Mouse (Mus musculus): ENCODE measurements around the gene Gm6793. TPM values are rescaled to one million over a fixed set of nuclear protein-coding genes. Genes with fewer than 3 reads are reported as not detected.

The Gm6793 gene
- not detected in 2 replicates for polyA plus RNA-seq (2012; rRNA removed; ENCODE audit: low replicate concordance)

DNA sequence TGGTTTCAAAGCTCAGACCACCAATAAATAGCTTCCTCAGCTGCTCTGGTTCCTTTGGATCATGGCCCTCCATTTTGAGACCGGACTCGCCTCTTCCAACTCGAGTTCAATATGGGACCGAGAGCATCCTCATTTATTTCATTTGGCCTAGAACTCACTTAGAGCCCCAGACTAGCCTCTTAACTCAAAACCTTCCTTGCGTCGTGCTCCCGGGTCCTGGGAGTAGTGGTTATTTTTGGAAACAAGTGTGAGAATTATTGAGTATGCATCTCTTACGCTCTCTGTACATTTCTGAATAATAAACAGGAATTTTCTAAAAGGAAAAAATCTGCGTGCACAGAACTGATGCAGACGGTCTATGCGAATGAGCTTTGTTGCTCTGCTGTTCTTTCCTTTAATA, at the start of gene Gm6793:
Gene Gm6793 (minus strand): TSS at position 101 of the 400 bp plus-strand sequence.

DNA sequence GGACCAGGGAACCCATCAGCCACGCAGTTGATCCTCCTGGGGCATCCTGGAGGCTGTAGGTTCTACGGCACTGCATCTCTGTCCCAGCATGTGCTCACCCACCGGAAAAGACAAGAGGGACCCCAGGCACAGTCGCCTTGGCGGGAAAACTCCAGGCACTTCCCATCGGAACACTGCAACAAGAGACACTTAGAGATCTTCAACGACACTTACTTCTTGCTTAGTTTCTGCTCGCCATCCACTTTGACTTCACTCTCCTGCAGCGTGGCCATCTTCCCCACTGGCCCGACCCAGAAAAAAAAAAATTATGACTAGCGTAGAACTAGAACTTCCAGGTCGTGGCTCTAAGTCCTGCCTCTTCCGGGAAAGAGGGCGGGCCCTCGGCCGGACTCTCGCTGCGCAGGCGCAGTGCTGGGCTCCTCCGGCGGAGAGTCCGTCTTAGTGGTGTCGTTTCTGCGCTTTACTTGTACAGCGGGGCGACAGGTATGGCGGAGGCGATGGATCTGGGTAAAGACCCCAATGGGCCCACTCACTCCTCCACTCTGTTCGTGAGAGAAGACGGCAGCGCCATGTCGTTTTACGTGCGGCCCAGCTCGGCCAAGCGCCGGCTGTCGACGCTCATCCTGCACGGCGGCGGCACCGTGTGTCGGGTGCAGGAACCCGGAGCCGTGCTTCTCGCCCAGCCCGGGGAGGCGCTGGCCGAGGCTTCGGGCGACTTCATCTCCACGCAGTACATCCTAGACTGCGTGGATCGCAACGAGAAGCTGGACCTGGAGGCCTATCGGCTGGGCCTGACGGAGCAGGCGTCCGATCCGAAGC, 3.6 kb downstream of the Gm6793 start, which contains the start of the genes Kars and Terf2ip:
Gene Kars (minus strand): TSS at position 327 of the 819 bp plus-strand sequence.
Gene Terf2ip (plus strand): TSS at position 402 of the 819 bp plus-strand sequence.

DNA sequence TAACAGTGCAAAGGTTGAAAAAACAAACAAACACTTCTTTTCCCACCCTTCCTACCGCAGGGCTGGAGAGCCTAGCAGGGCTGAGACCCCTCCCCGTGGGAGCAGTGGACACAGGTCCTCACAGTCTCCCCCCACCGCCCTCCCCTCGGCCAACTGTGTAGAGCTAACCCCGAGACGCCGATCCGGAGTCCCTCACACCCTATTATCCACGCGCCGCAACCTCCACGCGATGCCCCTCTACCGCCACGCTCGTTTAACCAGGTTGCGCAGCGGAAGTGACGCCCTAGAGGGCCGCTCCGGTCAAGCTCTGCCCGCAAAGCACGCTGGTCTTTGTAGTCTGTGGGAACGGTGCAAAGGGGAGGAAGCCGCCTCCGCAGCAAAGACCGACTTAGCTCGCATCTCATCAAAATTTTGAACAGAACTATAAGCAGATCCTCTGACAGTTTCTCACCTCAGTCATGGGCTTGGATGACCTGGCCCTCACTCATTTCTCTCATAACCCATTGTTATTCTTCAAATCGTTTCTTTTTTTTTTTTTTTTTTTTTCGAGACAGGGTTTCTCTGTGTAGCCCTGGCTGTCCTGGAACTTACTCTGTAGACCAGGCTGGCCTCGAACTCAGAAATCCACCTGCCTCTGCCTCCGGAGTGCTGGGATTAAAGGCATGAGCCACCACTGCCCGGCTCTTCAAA, 22.7 kb downstream of the Gm6793 start, which contains the start of gene Adat1:
Gene Adat1 (minus strand): TSS at position 290 of the 690 bp plus-strand sequence.

Other genes starting within 250 kb of the Gm6793 start
- gene Cfdp1, start 160.7 kb downstream of the Gm6793 start, polyA plus RNA-seq (2012; rRNA removed; ENCODE audit: low replicate concordance): 6.5 and 9.2 TPM in 2 replicates
- 3.0 and 3.4 TPM in 2 replicates for gene Tmem170, start 138.3 kb downstream of the Gm6793 start, polyA plus RNA-seq (2012; rRNA removed; ENCODE audit: low replicate concordance)
- not detected in 2 replicates for gene Chst5, start 104.6 kb downstream of the Gm6793 start, polyA plus RNA-seq (2012; rRNA removed; ENCODE audit: low replicate concordance)
- 3.5 and 11.0 TPM in 2 replicates for gene Tmem231, start 81.2 kb downstream of the Gm6793 start, polyA plus RNA-seq (2012; rRNA removed; ENCODE audit: low replicate concordance)
- 39.9 and 60.1 TPM in 2 replicates for gene Gabarapl2, start 74.3 kb downstream of the Gm6793 start, polyA plus RNA-seq (2012; rRNA removed; ENCODE audit: low replicate concordance)
- gene Adat1, start 22.7 kb downstream of the Gm6793 start, polyA plus RNA-seq (2012; rRNA removed; ENCODE audit: low replicate concordance): 3.2 and 5.6 TPM in 2 replicates
- 55.9 and 88.7 TPM in 2 replicates for gene Kars, start 3.7 kb downstream of the Gm6793 start, polyA plus RNA-seq (2012; rRNA removed; ENCODE audit: low replicate concordance)
- gene Terf2ip, start 3.6 kb downstream of the Gm6793 start, polyA plus RNA-seq (2012; rRNA removed; ENCODE audit: low replicate concordance): 6.3 and 10.8 TPM in 2 replicates